Mouse (Mus musculus) cerebellum, adult 11-12 months (tissue): ENCODE measurements around the gene Slc25a44.
"Not testable (repeated sequence)": the region's sequence is repeated elsewhere in the genome, so short reads cannot be mapped to it uniquely, and the experiment has no call there.

Source experiments
- DNase-seq: peaks from one replicate; pipeline ENCODE4 v3.0.0; 2022

Gene Slc25a44

DNA sequence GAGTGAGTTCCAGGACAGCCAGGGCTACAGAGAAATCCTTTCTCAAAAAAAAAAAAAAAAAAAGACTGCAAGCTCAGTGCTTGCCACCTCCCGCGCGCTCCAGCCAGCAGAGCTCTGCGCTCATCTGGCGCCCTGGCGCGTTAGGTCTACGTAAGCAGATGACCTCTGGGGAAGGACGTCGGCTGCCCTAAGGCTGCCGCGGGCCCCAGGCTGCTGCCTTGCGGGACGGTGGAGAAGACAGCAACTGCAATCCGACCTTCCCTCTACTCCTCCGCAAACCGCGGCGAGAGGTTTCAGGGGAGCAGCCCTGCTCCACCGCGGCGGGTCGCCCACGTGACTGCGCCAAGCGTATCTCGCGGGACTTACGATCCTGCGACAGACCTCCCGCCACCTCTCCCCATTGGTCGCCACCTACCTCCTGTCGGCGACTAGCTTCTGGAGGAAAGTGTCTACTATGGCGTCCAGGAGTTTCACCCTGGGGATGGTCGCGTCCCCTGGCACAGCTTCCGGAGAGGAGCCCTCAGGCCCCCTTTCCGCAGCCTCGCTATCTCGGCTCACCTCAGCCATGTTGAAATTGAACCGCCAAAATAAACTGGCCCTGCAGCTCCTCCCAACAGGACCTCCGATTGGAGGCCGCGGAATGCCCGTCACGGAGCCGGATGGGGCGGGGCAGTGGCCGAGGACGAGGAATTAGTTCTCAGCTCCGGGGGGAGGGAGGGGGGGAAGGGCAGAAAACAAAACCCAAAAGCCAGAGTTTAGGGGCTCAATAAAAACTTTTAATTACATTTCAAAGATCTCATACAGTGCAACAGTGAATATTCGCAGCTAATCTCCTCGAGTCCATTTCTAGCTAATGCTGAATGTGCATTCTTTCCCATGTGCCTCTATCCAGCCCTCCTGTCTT is 14.9 kb downstream of the Slc25a44 start, which contains the start of gene Pmf1:
Pmf1 (minus strand) TSS at position 591 of the 904 bp plus-strand sequence.
- peak; percentile 87 for DNase-seq

DNA sequence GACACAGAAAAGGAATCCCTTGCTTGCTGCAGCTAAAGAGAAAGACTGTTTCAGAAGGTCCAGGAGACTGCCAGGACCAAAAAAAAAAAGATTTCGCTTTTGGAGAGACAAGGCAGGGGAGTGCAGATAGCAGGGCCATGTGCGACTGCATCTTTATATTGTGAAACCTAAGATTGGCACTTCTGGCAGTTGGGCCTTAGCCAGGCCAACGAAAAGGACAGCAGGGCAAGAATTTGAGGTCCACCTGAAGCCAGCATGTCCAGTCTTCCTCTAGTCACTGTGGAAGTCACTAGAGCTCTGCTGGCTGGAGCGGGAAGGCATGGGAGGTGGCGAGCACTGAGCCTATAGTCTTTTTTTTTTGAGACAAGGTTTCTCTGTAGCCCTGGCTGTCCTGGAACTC is 16.0 kb downstream of the Slc25a44 start:
- DNase-seq = peak; percentile 34

DNA sequence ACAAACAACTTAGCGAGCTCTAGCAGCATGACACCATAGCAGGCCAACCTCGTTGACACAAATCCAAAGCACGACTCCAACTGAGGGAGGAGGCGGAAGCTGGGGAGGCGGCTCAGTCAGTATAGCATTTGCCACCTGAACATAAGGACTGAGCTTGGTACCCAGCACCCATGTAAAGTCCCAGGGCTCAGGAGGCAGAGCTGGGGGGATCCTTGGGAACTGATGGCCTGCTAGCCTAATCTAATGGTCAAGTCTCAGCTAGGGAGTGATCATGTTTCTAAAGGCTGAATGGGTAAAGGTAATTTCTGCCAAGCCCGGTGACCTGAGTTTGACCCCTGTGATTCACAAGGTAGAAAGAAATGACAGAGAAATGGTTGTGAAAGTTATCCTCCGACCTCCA is 17.4 kb downstream of the Slc25a44 start:
- DNase-seq = no peak

DNA sequence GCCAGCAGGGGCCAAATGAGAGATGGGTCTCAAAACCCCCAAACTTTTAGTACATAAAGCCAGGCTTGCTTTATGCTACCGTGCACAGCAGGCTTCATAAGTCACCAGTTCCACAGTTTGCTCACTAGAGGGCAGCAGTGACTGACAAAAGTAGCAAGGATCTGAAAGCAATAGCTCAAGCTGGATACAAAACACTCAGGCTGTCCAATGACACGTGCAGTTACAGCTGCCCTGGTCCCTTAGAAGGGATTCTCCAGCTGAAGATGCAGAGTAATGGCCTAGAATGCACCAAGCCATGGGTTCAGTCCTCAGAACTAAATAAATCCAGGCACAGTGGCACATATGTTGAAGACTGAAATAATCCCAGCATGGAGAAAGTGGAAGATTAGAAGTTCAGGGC is 17.8 kb downstream of the Slc25a44 start:
- peak; percentile 56 for DNase-seq

DNA sequence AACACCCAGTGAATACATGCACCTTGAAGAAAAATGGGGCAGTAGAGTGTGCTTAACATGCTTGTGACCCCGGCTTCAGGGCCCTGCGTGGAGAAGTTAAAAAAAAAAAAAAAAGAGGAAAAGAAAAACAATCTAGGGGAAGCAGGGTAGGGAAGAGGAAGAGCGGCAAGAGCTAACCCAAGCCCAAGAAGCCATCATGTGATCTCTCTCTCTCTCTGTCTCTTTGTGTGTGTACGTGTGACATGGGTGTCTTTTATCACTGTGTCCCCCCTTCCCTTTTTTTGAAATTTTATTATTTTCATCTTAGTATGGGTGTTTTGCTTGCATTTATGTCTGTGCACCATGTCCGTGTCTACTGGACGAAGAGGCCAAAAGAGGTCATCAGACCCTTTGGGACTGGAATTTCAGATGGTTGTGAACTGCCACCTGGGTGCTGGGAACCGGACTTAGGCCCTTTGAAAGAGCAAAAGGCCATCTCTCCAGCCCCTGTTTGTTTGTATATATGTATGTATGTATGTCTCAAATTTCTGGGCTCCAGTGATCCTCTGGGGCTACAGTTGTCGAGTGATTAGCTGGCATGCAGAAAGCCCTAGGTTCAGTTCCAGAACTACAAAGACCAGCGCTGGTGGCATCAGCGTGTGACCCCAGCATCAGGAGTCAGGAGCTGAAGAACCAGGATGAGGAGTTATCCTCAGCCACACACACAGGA is 21.3 kb downstream of the Slc25a44 start:
- DNase-seq = no peak

DNA sequence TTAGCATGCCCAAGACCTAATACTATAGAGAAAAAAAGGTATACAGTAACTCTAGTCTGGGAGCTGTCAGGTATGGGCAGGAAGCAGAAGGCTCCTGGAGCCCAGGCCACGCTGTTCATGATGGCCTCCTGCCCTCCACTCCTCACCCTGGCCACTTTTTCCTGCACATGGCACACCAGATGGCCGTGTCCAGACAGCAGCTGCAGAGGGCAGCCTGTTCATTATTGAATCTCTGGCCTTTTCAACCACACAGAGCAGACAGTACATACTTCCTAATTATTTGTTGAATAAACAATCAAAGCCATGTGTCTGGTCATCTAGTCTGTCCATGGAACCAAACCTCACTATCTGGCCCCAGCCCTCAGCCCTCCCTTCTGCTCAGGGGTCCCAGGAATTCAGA is 26.3 kb downstream of the Slc25a44 start:
- peak; percentile 88 for DNase-seq

DNA sequence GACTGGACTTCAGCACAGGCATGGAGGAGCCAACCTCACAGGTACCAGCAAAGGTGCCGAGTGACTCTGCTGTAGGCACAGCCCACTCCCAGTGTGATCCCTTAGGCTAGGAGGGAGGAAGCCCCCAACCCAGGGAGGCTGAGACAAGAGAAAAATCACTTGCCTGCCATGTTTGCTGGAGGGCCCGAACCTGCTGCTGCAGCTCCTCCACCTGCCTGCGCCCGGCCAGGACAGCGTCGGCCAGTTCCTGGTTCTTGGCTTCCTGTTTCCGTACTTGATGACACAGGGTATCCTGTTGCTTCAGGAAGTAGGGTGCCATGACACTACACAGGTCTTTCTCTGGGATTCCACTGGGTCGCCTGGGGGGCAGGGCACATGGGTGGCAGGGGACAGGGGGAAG is 29.2 kb downstream of the Slc25a44 start:
- no peak for DNase-seq

DNA sequence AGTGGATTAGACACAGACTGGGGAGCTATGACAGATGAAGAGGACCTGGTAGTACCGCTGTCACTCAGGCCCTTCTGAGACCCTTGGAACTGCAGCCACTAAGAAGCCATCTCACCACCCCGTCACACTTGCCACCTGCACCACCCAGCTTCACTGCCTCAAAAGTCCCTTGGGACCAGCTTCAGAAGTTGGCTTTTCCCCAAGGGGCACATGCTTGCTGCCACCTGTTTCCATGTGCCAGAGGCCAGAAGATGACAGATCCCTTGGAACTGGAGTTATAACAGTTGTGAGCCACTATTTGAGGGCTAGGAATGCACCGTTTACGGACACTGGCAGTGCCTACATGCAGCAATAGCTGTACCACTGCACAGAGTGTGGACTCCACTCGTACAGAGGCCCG is 29.7 kb downstream of the Slc25a44 start:
- DNase-seq = no peak

DNA sequence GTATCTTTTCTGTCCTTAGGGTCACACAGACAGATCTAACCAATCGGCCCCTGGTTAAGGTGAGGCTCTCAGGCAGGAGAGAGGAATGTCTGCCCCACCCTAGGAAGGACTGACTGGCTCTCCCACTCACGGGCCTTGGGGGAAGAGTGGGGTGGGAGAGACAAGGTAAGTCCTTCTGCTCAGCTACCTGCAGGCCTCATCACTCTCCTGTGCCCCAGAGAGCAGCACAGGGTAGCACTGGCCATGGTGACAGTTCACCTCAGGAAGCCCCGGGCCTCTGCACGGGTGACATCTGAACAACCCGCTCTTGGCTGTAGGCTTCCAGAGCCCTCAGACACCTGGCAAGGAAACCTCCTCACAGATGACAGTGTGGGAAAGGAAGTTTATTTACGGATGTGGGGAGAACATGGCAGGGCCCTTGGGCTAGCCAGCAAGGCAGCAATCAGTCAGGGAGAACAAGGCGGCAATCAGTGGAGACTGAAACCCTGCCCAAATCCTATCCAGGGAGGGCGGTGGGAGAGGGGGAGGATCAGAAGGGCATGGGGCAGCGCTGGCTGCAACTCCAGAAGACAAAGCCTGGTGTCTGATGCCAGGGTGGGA is 31.1 kb downstream of the Slc25a44 start:
- no peak for DNase-seq

DNA sequence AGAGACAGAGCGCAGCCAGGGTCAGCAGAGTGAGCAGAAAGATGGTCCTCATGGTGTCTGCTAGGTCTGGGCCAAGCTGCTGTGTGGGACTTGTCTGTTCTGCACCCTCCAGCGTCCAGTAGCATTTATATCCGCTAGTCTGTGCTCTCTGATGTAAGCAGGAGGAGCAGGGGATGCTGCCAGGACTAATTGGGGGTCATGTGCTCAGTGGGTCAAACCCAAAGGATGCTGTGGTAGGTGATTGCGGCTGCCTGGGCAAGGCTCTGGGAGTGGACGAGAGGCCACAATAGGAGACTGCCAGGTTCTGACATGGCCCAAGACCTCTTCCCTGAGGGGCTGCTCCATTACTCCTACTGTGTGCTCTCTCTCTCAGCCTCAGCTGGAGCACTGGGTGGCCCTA is 40.6 kb downstream of the Slc25a44 start, which contains the start of gene Bglap:
Bglap (minus strand) TSS at position 101 of the 400 bp plus-strand sequence.
- no peak for DNase-seq

DNA sequence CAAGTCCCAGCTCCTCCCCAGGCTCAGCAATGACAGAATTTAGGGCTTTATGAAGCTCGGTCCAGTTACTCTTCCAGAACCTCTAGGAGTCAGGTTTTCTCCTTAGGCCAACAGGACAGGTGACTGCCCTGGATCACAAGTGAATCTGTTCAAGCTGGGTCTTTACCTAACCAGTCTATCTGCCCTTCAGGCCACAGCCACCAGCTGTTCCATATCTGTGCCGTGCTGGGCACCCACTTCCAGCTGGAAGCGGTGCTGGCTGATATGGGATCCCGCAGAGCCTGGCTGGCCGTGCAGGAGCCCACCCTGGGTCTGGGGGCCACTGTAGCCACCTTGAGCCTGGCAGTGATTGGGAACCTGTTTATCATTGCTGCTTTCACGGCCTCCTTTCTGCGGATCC is 42.6 kb downstream of the Slc25a44 start:
- DNase-seq = not testable (repeated sequence)

DNA sequence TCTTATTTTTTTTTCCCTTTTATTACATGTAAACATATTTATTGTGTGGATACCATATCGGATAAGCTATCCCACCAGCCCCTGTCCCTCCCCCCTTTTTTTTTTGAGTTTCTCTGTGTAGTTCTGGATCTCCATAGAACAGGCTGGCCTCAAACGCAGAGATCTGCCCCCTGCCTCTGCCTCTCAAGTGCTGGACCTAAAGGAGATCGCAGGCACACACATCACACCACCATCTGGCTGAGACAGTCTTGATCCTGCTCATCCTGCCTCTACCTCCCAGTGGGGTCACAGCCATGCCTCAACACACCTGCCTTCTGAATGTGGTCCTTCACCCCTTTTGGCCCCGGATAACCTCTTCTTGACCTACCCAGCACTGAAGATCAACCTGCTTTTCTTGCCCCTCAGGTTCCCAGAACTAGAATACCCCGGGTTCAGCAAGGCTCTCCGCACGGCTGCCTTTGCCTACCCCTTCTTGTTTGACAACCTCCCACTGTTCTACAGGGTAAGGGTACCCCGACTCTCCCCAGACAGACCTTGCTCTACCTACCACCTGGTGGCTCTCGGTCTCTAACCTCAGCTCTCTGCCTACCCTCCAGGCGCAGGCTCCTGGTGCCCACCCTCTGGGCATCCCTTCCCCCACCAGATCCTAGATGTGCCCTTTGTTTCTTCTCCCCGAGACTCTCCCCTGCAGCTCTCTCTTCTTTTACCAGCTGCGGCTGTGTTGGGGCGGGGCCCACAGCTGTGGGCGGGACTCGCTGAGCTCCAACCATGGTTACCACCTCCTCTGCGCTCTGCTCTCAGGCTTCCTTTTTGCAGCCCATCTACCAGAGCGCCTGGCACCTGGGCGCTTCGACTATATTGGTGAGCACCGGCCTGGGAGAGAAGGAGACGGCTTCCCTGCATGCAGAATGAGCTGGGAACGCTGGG is 43.3 kb downstream of the Slc25a44 start:
- DNase-seq = not testable (repeated sequence)

DNA sequence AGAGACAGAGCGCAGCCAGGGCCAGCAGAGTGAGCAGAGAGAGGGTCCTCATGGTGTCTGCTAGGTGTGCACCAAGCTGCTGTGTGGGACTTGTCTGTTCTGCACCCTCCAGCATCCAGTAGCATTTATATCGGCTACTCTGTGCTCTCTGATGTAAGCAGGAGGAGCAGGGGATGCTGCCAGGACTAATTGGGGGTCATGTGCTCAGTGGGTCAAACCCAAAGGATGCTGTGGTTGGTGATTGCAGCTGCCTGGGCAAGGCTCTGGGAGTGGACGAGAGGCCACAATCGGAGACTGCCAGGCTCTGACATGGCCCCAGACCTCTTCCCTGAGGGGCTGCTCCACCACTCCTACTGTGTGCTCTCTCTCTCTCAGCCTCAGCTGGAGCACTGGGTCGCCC is 46.3 kb downstream of the Slc25a44 start, which contains the start of gene Bglap2:
Bglap2 (minus strand) TSS at position 101 of the 400 bp plus-strand sequence.
- DNase-seq = not testable (repeated sequence)

DNA sequence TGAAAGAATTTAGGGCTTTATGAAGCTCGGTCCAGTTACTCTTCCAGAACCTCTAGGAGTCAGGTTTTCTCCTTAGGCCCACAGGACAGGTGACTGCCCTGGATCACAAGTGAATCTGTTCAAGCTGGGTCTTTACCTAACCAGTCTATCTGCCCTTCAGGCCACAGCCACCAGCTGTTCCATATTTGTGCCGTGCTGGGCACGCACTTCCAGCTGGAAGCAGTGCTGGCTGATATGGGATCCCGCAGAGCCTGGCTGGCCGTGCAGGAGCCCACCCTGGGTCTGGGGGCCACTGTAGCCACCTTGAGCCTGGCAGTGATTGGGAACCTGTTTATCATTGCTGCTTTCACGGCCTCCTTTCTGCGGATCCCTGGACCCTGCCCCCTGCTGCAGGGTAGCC is 48.3 kb downstream of the Slc25a44 start:
- not testable (repeated sequence) for DNase-seq

DNA sequence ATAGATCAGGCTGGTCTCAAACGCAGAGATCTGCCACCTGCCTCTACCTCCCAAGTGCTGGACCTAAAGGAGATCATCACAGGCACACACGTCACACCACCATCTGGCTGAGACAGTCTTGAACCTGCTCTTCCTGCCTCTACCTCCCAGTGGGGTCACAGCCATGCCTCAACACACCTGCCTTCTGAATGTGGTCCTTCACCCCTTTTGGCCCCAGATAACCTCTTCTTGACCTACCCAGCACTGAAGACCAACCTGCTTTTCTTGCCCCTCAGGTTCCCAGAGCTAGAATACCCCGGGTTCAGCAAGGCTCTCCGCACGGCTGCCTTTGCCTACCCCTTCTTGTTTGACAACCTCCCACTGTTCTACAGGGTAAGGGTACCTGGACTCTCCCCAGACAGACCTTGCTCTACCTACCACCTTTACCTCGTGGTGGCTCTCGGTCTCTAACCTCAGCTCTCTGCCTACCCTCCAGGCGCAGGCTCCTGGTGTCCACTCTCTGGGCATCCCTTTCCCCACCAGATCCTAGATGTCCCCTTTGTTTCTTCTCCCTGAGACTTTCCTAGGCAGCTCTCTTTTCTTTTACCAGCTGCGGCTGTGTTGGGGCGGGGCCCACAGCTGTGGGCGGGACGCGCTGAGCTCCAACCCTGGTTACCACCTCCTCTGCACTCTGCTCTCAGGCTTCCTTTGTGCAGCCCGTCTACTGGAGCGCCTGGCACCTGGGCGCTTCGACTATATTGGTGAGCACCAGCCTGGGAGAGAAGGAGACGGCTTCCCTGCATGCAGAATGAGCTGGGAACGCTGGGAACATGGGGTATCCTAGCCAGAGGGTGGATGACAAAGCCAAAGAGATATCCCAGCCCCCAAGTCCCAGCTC is 49.0 kb downstream of the Slc25a44 start:
- not testable (repeated sequence) for DNase-seq

DNA sequence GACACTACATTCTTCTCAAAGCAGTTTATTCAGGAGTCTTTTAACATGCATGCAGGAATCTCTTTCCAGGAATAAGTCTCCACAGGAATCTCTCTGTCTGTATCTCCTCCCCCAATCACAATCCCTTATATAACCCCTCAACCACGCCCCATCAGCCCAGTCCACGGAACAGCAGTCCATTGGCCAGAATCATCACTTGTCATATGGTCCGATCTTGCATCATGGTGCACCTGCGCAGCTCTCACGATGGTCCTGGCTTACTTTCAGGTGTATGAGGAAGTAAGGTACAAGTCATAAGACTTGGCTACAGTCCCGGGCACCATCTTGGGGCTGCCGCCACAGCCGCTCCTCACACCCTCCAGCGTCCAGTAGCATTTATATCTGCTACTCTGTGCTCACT is 52.3 kb downstream of the Slc25a44 start, which contains the start of gene Bglap3:
Bglap3 (minus strand) TSS at position 101 of the 400 bp plus-strand sequence.
- DNase-seq = not testable (repeated sequence)

DNA sequence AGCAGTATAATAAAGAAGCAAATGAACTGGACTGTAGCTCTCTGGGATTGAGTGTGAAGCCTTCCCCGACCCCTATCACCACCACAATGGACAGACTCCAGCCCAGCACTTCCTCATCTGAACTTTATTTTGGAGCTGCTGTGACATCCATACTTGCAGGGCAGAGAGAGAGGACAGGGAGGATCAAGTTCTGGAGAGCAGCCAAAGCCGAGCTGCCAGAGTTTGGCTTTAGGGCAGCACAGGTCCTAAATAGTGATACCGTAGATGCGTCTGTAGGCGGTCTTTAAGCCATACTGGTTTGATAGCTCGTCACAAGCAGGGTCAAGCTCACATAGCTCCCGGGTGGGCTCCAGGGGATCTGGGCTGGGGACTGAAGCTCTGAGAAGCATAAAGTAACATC is 56.4 kb downstream of the Slc25a44 start:
- DNase-seq = not testable (repeated sequence)

DNA sequence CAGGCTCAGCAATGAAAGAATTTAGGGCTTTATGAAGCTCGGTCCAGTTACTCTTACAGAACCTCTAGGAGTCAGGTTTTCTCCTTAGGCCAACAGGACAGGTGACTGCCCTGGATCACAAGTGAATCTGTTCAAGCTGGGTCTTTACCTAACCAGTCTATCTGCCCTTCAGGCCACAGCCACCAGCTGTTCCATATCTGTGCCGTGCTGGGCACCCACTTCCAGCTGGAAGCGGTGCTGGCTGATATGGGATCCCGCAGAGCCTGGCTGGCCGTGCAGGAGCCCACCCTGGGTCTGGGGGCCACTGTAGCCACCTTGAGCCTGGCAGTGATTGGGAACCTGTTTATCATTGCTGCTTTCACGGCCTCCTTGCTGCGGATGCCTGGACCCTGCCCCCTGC is 57.4 kb downstream of the Slc25a44 start:
- DNase-seq = not testable (repeated sequence)

DNA sequence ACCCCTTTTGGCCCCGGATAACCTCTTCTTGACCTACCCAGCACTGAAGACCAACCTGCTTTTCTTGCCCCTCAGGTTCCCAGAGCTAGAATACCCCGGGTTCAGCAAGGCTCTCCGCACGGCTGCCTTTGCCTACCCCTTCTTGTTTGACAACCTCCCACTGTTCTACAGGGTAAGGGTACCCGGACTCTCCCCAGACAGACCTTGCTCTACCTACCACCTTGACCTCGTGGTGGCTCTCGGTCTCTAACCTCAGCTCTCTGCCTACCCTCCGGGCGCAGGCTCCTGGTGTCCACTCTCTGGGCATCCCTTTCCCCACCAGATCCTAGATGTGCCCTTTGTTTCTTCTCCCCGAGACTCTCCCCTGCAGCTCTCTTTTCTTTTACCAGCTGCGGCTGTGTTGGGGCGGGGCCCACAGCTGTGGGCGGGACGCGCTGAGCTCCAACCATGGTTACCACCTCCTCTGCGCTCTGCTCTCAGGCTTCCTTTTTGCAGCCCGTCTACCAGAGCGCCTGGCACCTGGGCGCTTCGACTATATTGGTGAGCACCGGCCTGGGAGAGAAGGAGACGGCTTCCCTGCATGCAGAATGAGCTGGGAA is 58.0 kb downstream of the Slc25a44 start:
- not testable (repeated sequence) for DNase-seq

DNA sequence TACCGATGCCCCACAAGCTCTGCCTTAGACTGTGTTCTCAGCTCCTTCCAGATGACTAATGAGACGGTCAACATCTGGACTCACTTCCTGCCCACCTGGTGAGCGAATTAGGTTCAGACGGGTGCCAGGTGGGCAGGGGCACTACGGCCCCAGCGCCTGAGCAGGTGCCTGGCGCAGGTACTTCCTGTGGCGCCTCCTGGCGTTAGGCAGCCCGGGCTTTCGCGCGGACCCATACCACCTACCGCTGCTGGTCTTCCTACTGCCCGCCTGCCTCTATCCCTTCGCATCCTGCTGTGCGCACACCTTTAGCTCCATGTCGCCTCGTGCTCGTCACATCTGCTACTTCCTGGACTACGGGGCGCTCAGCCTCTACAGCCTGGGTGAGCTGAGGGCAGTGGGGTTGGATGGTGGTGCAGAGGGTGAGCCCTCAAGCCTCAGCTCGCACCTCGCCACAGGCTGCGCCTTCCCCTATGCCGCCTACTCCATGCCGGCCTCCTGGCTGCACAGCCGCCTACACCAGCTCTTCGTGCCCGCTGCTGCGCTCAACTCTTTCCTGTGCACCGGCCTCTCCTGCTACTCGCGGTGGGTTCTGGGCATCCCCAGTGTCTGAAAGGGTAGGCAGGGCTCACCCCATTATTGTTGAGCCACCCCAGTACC is 59.1 kb downstream of the Slc25a44 start:
- no peak for DNase-seq
